Mouse (Mus musculus) left cerebral cortex, postnatal 36 days (tissue): ENCODE data around the gene Rprd2. TPM values are rescaled to one million over a fixed set of nuclear protein-coding genes. Genes with fewer than 3 reads are reported as not detected.

Source experiments
- microRNA-seq: library from miRNA; unstranded; fragments of <30 nt; microRNA quantifications from one replicate; pipeline ENCODE4 v1.2.0, GENCODE M21; 2022
- total RNA-seq, 2 experiments: library from RNA; stranded (reverse); gene quantifications; 2 replicates each; pipeline ENCODE4 v1.2.3; 2021

Gene Rprd2
- total RNA-seq, 2 experiments from 2014 or later: 59.2 to 68.9 TPM

Small RNA genes within 50 kb of the gene (microRNA-seq; reads per million reads assigned to microRNA genes)
- gene Mir7014: 0.76 reads per million

Other genes with a start within 250 kb of the Rprd2 start
- 10 to 100 TPM; 20.6 to 20.8 TPM for gene Golph3l, start 229.9 kb downstream of the Rprd2 start, total RNA-seq
- gene Ensa, start 193.9 kb downstream of the Rprd2 start, total RNA-seq: 100 to 1,000 TPM; 361 to 394 TPM
- 10 to 100 TPM; 49.9 to 56.5 TPM for gene Mcl1, start 160.1 kb downstream of the Rprd2 start, total RNA-seq
- 1 to 10 TPM; 4.2 to 4.9 TPM for gene Adamtsl4, start 130.9 kb downstream of the Rprd2 start, total RNA-seq
- gene Ecm1, start 79.3 kb downstream of the Rprd2 start, total RNA-seq: 10 to 100 TPM; 11.0 to 17.9 TPM
- gene Tars2, start 58.7 kb downstream of the Rprd2 start, total RNA-seq: 10 to 100 TPM; 33.9 to 44.6 TPM
- 10 to 100 TPM; 23.8 to 40.3 TPM for gene Prpf3, start 37.0 kb upstream of the Rprd2 start, total RNA-seq
- 100 to 1,000 TPM; 149 to 158 TPM for gene Mrps21, start 52.7 kb upstream of the Rprd2 start, total RNA-seq
- gene Ciart, start 63.4 kb upstream of the Rprd2 start, total RNA-seq: 10 to 100 TPM; 18.6 to 26.6 TPM
- gene BC028528, start 73.1 kb upstream of the Rprd2 start, total RNA-seq: 1 to 10 TPM; 3.4 to 5.5 TPM
- 10 to 100 TPM; 61.8 to 75.2 TPM for gene Aph1a, start 75.1 kb upstream of the Rprd2 start, total RNA-seq
- 10 to 100 TPM in 1 of 2 experiments, 1 to 10 TPM in 1; 8.8 to 10.6 TPM for gene Car14, start 85.8 kb upstream of the Rprd2 start, total RNA-seq
- 10 to 100 TPM; 87.9 to 91.2 TPM for gene Anp32e, start 110.4 kb upstream of the Rprd2 start, total RNA-seq
- gene Plekho1, start 177.1 kb upstream of the Rprd2 start, total RNA-seq: 10 to 100 TPM; 80.1 to 93.9 TPM
- gene Vps45, start 239.6 kb upstream of the Rprd2 start, total RNA-seq: 10 to 100 TPM; 40.5 to 42.1 TPM